Mouse (Mus musculus): Measurements from ENCODE around the gene 2010111I01Rik.

DNA sequence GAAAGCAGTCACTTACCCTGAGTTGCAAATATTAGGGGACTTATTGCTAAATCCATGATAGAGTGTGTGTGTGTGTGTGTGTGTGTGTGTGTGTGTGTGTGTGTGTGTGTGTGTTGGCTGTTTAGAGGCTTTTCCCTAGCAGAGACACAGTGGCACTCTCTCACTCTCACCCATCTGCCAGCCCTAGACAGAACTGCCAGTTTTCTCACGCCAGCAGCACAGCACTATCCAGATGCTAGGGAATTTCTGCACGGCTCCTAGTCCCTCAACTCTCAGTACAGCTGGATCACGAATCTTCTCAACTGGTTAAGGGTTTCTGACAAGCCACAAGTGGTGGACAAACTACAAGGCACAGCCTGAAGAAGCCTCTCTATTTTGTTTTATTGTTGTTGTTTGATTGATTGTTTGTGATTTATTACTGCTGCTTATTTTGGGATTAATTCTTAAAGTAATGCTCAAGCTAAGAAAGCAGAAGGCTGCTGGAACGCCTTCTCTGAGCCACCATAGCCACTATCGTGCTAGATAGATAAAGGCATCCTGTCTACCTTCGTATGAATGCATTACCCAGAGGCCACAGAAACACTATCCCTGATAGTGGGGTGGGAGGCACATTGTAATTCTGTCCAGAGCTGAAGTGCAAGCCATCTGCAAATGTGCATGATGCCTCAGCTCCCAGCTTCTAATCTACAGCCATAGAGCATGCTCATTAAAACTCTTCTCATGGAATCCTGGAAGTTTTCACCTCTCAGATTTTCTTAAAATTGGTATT is 209.7 kb downstream of the 2010111I01Rik start:
- no peak for TF ChIP-seq CTCF (IDR thresholded peaks at IDR 0.05; ENCODE audit: low read depth, low read length)
- TF ChIP-seq POLR2A (IDR thresholded peaks at IDR 0.05; ENCODE audit: insufficient read depth, low read length), result no peak
- no peak for TF ChIP-seq EP300 (IDR thresholded peaks at IDR 0.05; ENCODE audit: insufficient read depth, low read depth, low read length)
